8 mouse cellular contexts compared by ENCODE assay signal in the genomic region with DNA sequence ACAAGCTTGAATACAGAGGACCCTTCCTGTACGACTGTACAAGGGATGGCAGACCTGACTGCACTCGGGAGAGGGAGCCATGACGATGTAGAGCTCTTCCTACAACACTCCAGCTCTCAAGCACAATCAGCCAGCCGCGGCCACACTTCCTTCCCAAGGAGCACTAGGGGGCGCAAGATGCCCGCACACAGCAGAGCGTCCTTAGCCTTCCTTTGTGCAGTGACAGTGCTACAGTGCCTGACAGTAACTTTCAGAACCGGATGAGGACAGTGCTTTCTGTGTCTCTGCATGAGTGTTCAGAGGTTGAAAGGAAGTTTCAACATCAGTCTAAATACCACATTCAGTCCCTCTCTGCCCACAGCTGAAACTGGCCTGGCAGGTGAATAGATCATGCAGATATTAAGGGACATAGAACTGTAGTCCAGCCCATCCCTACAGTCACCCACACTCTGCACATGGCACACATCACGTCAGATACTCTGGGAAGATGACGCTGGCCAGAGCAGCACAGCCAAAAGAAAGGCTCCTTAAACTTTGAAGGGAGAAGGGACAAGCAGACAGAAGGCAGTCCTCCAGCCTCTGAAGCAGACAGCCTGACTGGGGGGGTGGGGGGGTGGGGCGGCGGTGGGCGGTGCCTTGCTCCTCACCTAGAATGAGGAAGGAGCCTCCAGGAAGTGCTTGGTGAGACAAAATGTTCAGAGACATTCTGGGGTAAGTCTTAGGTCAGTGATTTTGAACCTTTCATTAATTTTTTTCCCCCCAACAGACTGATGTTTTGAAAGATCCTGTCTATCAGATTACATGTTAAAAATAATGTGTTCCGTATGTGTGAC. TPM values are rescaled to one million over a fixed set of nuclear protein-coding genes. Genes with fewer than 3 reads are reported as not detected.
DNase-seq lines count a peak whose midpoint lies in the region; ATAC-seq and TF ChIP-seq lines count a peak whose summit lies in the region.

No protein-coding gene starts in this region.

- H3K4me3 ChIP-seq in forebrain, postnatal 0 days (ENCODE audit: low read depth, low read length) = no peak overlapping the region
- H3K4me3 ChIP-seq in hindbrain, embryonic 10.5 days = no peak overlapping the region
- no peak overlapping the region for H3K4me3 ChIP-seq in lung, embryonic 15.5 days
- no peak overlapping the region for H3K4me3 ChIP-seq in olfactory bulb, adult 2 months (ENCODE audit: insufficient read depth, low read depth, low read length)

- peaks cover 14% of the 10 kb centered on the region; the same call in 1 of the 2 replicates for H3K36me3 ChIP-seq in forebrain, postnatal 0 days (ENCODE audit: insufficient read depth)
- H3K36me3 ChIP-seq in hindbrain, embryonic 10.5 days = peaks cover 69% of the 10 kb centered on the region
- H3K36me3 ChIP-seq in lung, embryonic 15.5 days = peaks cover 8% of the 10 kb centered on the region; the same call in 1 of the 2 replicates

- TF ChIP-seq POLR2A in olfactory bulb, adult 2 months (IDR thresholded peaks at IDR 0.05; ENCODE audit: insufficient read depth, low read depth, low read length) = no peak

- H3K27ac ChIP-seq in forebrain, postnatal 0 days (ENCODE audit: low read depth, low read length) = no peak overlapping the region; the same call in 1 of the 2 replicates
- H3K27ac ChIP-seq in hindbrain, embryonic 10.5 days = no peak overlapping the region
- no peak overlapping the region for H3K27ac ChIP-seq in lung, embryonic 15.5 days
- H3K27ac ChIP-seq in olfactory bulb, adult 2 months (ENCODE audit: insufficient read depth, low read depth, low read length) = no peak overlapping the region

- no peaks in the 10 kb centered on the region for H3K4me1 ChIP-seq in forebrain, postnatal 0 days (ENCODE audit: insufficient read depth)
- no peaks in the 10 kb centered on the region for H3K4me1 ChIP-seq in hindbrain, embryonic 10.5 days (replicated peaks)
- H3K4me1 ChIP-seq in lung, embryonic 15.5 days = no peaks in the 10 kb centered on the region
- peaks cover 14% of the 10 kb centered on the region for H3K4me1 ChIP-seq in olfactory bulb, adult 2 months (ENCODE audit: control insufficient read depth, insufficient read depth, low read length)

- peak; percentile 95 for TF ChIP-seq CTCF in forebrain, postnatal 0 days (IDR thresholded peaks at IDR 0.05; ENCODE audit: low read depth)
- peak; percentile 87 for TF ChIP-seq CTCF in olfactory bulb, adult 2 months (IDR thresholded peaks at IDR 0.05; ENCODE audit: insufficient read depth, low read depth, low read length)

- no peak overlapping the region for H3K4me2 ChIP-seq in forebrain, postnatal 0 days (ENCODE audit: low read depth)
- no peak overlapping the region for H3K4me2 ChIP-seq in lung, embryonic 15.5 days

- ATAC-seq in forebrain, postnatal 0 days = peak; percentile 91
- ATAC-seq in lung, embryonic 15.5 days (ENCODE audit: borderline replicate concordance, extremely low read depth, low FRiP score, low TSS enrichment) = peak; percentile 59; the same call in 1 of the 2 replicates

- H3K27me3 ChIP-seq in forebrain, postnatal 0 days (ENCODE audit: insufficient read depth, low read length) = no peaks in the 10 kb centered on the region
- no peaks in the 10 kb centered on the region for H3K27me3 ChIP-seq in hindbrain, embryonic 10.5 days (ENCODE audit: insufficient read depth, poor library complexity, severe bottlenecking)
- no peaks in the 10 kb centered on the region for H3K27me3 ChIP-seq in lung, embryonic 15.5 days

- H3K9ac ChIP-seq in forebrain, postnatal 0 days = no peak overlapping the region
- H3K9ac ChIP-seq in lung, embryonic 15.5 days = no peak overlapping the region

- peak; percentile 88 for DNase-seq in ES-CJ7 (ENCODE audit: low read depth, low spot score)
- DNase-seq in cerebellum, adult 11 months = peak; percentile 66
- DNase-seq in forebrain, postnatal 0 days = peak; percentile 86
- peak; percentile 67 for DNase-seq in hindbrain, embryonic 10.5 days (ENCODE audit: low spot score)
- peak; percentile 85 for DNase-seq in layer of hippocampus, adult 9-10 months (ENCODE audit: low spot score)
- DNase-seq in testis, postnatal 14 days (ENCODE audit: low spot score) = peak; percentile 56

- no peaks in the 10 kb centered on the region for H3K9me3 ChIP-seq in forebrain, postnatal 0 days (ENCODE audit: low read length)
- H3K9me3 ChIP-seq in hindbrain, embryonic 10.5 days = no peaks in the 10 kb centered on the region
- no peaks in the 10 kb centered on the region for H3K9me3 ChIP-seq in lung, embryonic 15.5 days

- WGBS in forebrain, postnatal 0 days = 40% methylated on average over 15 of the region's 15 CpGs
- 51% methylated on average over 15 of the region's 15 CpGs for WGBS in hindbrain, embryonic 10.5 days
- WGBS in lung, embryonic 15.5 days = 34% methylated on average over 15 of the region's 15 CpGs
- WGBS in olfactory bulb, adult 2 months = 31% methylated on average over 15 of the region's 15 CpGs

RNA-seq across cellular contexts. Expression of gene Tulp1, which starts 42.6 kb away (rescaled TPM):
- total RNA-seq in forebrain, postnatal 0 days (2014; rRNA removed) = 1.2 and 1.8 TPM in 2 replicates
- polyA plus RNA-seq in forebrain, postnatal 0 days (2015; fragmentation: Nextera tagmentation; extraction: Ambion mirVana) = 0.86 and 1.5 TPM in 2 replicates
- polyA plus RNA-seq in hindbrain, embryonic 10.5 days (2016; fragmentation: Nextera tagmentation; extraction: Ambion mirVana) = 2.8 and 4.0 TPM in 2 replicates
- polyA plus RNA-seq in lung, embryonic 15.5 days (2015; fragmentation: Nextera tagmentation; extraction: Ambion mirVana) = 6.0 and 6.2 TPM in 2 replicates
- polyA plus RNA-seq in olfactory bulb, adult 2 months (2012; ENCODE audit: insufficient read depth, insufficient read length, low replicate concordance, missing spikeins) = not detected in 2 replicates

RNA-seq across cellular contexts. Expression of gene Tead3, which starts 57.0 kb away (rescaled TPM):
- total RNA-seq in forebrain, postnatal 0 days (2014; rRNA removed) = 4.5 and 4.8 TPM in 2 replicates
- polyA plus RNA-seq in forebrain, postnatal 0 days (2015; fragmentation: Nextera tagmentation; extraction: Ambion mirVana) = 1.1 and 1.4 TPM in 2 replicates
- polyA plus RNA-seq in hindbrain, embryonic 10.5 days (2016; fragmentation: Nextera tagmentation; extraction: Ambion mirVana) = 5.5 and 6.1 TPM in 2 replicates
- polyA plus RNA-seq in lung, embryonic 15.5 days (2015; fragmentation: Nextera tagmentation; extraction: Ambion mirVana) = 10.9 and 11.5 TPM in 2 replicates
- not detected in 2 replicates for polyA plus RNA-seq in olfactory bulb, adult 2 months (2012; ENCODE audit: insufficient read depth, insufficient read length, low replicate concordance, missing spikeins)
